Mouse (Mus musculus) spleen, adult 2 months (tissue): ENCODE measurements around the gene Zscan26. TPM values are rescaled to one million over a fixed set of nuclear protein-coding genes. Genes with fewer than 3 reads are reported as not detected.
A peak's percentile ranks its signal among the peaks of the same experiment; 100 is the strongest.
"Not testable (repeated sequence)": the region's sequence is repeated elsewhere in the genome, so short reads cannot be mapped to it uniquely, and the experiment has no call there.

Source experiments
- DNase-seq, 2 experiments: peaks; one replicate each; pipeline versions ENCODE4 v3.0.0 to v3.0.0-alpha.2; 2012 to 2021; ENCODE audit warnings: low spot score in 2 of 2, low read depth in 1 of 2
- H3K27ac ChIP-seq: fragments of 200-500 bp; 2 replicates; pipeline ENCODE4 v1.5.1; 2012; ENCODE audit warnings: low read length, inconsistent platforms; ENCODE audit not compliant: insufficient read depth
- H3K27me3 ChIP-seq: fragments of 200-500 bp; 2 replicates; pipeline ENCODE4 v1.6.1; 2012; ENCODE audit warnings: mild to moderate bottlenecking, moderate library complexity, low read length, inconsistent platforms; ENCODE audit not compliant: control insufficient read depth, insufficient read depth
- H3K36me3 ChIP-seq: fragments of 200-500 bp; 2 replicates; pipeline ENCODE4 v1.6.1; 2012; ENCODE audit warnings: mild to moderate bottlenecking, low read length, inconsistent platforms; ENCODE audit not compliant: control insufficient read depth, insufficient read depth
- H3K4me1 ChIP-seq: fragments of 200-500 bp; 2 replicates; pipeline ENCODE4 v1.6.1; 2011; ENCODE audit warnings: inconsistent platforms; ENCODE audit not compliant: control insufficient read depth, insufficient read depth, insufficient read length
- H3K4me3 ChIP-seq: fragments of 200-500 bp; 2 replicates; pipeline ENCODE4 v1.5.1; 2011; ENCODE audit warnings: mild to moderate bottlenecking, inconsistent platforms; ENCODE audit not compliant: insufficient read depth, insufficient read length; ENCODE audit errors: extremely low read depth
- CTCF ChIP-seq: fragments of 200-500 bp; IDR thresholded peaks from 2 replicates; pipeline ENCODE4 v1.5.1; 2011; ENCODE audit warnings: mild to moderate bottlenecking, inconsistent platforms; ENCODE audit not compliant: insufficient read depth, insufficient read length, insufficient replicate concordance; ENCODE audit errors: extremely low read depth
- POLR2A ChIP-seq: fragments of 200-500 bp; IDR thresholded peaks from 2 replicates; pipeline ENCODE4 v1.6.1; 2011; ENCODE audit warnings: low read depth, low read length, inconsistent platforms
- WGBS: fragments of 180-500 bp; shearing (Covaris S2); methylation state at CpG from one replicate; pipeline ENCODE4 v1.1.7; 2018; 5-methylcytosine and 5-hydroxymethylcytosine counted together
- polyA plus RNA-seq: library from polyadenylated mRNA; depleted of rRNA; stranded (reverse); fragments of >200 nt; gene quantifications from 2 replicates; pipeline ENCODE4 v1.2.3, GENCODE M21; 2012

Zscan26 gene
- polyA plus RNA-seq, 1 experiment = 8.5 TPM

DNA sequence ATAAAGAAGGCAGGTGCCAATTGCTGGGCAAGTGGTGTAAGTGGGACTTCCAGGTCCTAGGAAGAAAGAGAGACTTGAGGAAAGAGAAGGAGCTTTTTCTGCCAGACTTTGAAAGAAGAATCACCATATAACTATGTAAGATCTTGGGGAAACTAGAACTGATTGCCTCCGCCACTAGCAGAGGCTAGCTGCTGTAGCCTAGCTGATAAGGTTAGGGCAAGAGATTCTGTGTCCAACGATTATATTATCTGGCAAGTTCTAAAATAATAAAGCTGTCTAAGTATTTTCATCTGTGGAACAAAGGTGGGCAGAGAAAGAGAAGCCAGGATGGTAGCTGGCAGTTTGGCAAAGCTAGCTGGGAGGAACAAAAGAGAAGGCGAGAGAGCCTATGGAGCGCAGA, 18.9 kb upstream of the Zscan26 start:
- Histone ChIP-seq H3K27me3 (peaks cover 8% of the 10 kb centered on the region; the same call in 1 of the 2 replicates), H3K4me3 (no peak overlapping the region), H3K27ac (no peak overlapping the region), H3K4me1 (peaks cover 4% of the 10 kb centered on the region; the same call in 1 of the 2 replicates), H3K36me3 (no peaks in the 10 kb centered on the region)
- TF ChIP-seq POLR2A (no peak), CTCF (no peak)
- no peak for DNase-seq
- WGBS = 66% methylated on average over 4 of the region's 4 CpGs

DNA sequence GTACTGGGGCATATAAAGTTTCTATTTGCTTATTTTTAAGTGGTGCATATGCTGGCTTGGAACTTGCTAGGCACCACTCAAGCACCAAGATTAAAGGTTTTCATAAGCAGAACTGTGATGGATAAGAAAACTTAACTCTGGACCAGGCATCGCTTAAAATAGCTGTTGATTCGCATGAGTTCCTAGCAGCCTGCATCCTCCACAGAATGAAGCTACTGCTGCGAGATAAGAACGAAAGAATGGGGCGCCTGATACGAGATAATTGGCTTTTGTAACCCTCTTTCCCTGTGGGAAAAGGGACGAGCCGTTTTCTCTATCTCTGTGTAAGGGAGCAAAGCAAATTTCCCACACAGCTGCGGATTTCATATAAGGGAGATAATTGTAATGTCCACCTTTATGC, 15.6 kb upstream of the Zscan26 start:
- WGBS = 46% methylated on average over 9 of the region's 9 CpGs
- DNase-seq = no peak
- peaks cover 9% of the 10 kb centered on the region; the same call in 1 of the 2 replicates for H3K27me3 ChIP-seq

DNA sequence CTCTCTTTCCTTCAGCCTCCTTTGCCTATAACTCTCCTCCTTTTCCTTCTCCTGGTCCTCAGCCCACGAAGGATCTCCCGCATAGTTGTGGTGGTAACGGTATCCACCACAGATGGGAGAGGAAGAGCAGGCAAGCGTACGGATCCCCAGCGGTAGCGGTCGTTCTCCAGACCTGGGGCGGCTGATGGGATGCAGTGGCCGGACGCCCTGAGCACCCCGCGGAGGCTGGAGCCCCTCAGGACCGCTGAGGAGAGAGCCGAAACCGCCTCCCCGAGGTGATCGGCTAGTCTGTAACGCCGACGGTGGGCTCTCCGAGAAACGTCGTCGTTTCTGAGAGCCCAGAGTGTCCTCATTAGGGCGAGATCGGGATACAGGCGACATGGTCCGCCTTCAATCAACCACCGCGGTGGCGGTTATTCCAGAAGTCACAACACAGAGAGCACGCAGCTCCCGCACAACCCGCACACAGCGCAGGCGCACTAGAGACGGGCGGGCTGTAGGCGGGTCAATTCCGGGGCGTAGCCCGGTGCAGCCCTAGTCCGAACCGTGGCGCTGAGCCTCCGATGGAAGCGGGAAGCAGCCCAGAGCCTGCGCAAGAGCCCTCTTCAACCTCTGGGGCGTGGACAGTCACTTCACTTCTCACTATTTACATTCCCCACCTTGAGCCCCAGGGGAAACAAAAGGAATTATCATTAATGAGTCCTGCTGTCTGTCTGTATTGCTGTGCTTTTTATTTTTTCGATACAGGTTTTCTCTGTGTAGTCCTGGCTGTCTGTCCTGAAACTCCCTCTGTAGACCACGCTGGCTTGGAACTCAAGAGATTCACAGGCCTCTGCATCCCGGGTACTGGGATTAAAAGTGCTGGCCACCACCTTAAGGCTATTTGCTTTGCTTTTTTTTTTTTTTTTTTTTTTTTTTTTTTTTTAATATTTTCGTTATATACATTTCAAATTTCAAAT, 14.8 kb upstream of the Zscan26 start, which contains the start of gene Nkapl:
TSS of gene Nkapl (minus strand) at position 449 of the 959 bp plus-strand sequence.
- DNase-seq = peak; percentile 47 to 52
- Histone ChIP-seq H3K27me3 (peaks cover 9% of the 10 kb centered on the region; the same call in 1 of the 2 replicates), H3K4me1 (peaks cover 4% of the 10 kb centered on the region; the same call in 1 of the 2 replicates), H3K4me3 (peak within 1 kb of the TSS; percentile 76), H3K36me3 (no peaks in the 10 kb centered on the region), H3K27ac (no peak within 1 kb of the TSS)
- 2% methylated on average over 54 of the region's 54 CpGs for WGBS
- TF ChIP-seq CTCF (no peak), POLR2A (no peak)

More for the DNA sequence above, 15.6 kb upstream of the Zscan26 start:
- no peaks in the 10 kb centered on the region for H3K36me3 ChIP-seq
- H3K4me3 ChIP-seq = no peak overlapping the region
- peaks cover 4% of the 10 kb centered on the region; the same call in 1 of the 2 replicates for H3K4me1 ChIP-seq
- H3K27ac ChIP-seq = no peak overlapping the region
- no peak for TF ChIP-seq CTCF

DNA sequence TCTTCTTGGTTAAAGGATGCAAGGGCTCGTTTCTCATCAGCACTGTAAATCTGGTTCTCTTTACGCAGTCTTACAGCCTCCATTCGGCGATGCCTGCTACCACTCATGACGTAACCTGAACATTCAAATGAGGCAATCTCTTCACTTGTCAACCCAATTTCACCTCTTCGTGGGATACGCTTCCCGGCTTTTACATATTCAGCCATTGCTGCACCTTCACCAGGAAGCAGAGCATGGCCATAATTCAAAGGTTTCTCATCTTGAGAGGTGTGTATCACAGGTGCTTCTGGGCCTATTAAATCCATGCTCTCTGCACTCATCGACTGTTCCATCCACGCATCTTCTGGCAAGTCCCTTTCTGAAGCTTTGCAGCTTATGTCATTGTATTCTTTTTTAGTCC, 13.8 kb upstream of the Zscan26 start:
- Histone ChIP-seq H3K27me3 (peaks cover 9% of the 10 kb centered on the region; the same call in 1 of the 2 replicates), H3K4me3 (no peak overlapping the region), H3K36me3 (no peaks in the 10 kb centered on the region), H3K4me1 (peaks cover 4% of the 10 kb centered on the region; the same call in 1 of the 2 replicates), H3K27ac (no peak overlapping the region)
- TF ChIP-seq POLR2A (no peak), CTCF (no peak)
- no peak for DNase-seq
- 86% methylated on average over 10 of the region's 10 CpGs for WGBS

DNA sequence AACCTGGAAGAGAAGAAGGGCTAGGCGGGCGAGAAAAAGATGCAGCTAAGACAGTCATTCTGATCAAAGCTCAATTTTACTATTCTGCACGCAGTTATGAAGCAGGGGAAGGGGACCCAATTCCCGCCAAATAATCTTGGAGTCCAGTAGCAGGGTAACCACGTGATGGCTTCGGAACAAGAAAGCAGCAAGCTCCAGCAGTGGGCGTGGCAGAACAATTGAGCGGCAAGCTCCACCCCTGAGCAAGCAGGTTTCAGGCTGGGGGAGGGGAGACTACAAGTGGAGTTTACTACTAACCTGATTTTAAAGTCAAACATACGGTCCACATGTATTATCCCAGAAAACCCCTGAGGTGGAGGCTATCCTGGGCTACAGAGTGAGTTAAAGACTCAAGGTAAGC, 9.0 kb upstream of the Zscan26 start:
- not testable (repeated sequence) for H3K4me1 ChIP-seq, DNase-seq, H3K27ac ChIP-seq, H3K27me3 ChIP-seq, H3K4me3 ChIP-seq, H3K36me3 ChIP-seq
- WGBS = 72% methylated on average over 9 of the region's 9 CpGs

DNA sequence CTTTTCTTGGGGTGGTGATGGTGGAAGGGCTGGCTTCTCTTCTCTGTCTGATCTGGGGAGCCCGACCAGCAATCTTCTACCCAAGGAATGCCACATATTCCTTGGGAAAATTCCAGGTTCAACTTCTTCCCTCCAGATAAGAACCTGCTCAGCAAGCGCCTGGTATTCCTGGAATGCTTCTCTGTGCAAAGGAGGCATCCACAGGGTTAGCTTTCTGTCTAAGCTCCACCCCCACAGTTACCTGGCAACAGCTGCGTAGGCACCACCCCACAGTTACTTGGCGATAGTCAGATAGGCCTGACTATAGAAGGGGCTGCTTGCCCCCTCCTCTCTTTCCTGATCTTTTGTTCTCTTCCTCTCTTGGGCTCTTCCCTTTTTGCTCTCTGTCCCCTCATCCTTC, 2.8 kb upstream of the Zscan26 start:
- H3K4me3 ChIP-seq = no peak overlapping the region
- TF ChIP-seq POLR2A (no peak), CTCF (no peak)
- no peak overlapping the region for H3K27ac ChIP-seq
- 0 out of 2 replicates have a peak, but pooled peaks cover 2% of the 10 kb centered on the region for H3K4me1 ChIP-seq
- peaks cover 3% of the 10 kb centered on the region; the same call in 1 of the 2 replicates for H3K36me3 ChIP-seq
- WGBS = 66% methylated on average over 4 of the region's 4 CpGs
- no peaks in the 10 kb centered on the region for H3K27me3 ChIP-seq
- DNase-seq = no peak

DNA sequence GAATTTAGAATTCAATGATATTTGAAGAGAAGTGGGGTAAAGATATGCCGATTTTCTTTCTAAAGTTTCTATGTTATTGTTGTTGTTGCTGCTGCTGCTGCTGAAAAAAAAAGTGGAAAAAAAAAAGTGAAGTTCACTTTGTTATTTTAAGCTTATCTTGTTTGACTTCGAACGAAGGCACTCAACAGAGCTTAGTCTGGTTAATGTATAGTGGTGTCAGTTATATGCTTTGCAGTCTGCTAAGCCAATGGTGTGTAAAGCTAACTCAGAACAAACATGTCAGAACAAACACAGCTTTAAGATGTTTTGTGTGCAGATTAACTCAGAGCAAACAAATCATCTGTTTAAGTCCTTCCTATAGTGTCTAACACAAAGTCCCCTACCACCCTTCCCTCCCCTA, 603 bp upstream of the Zscan26 start:
- no peak for DNase-seq
- TF ChIP-seq POLR2A (no peak), CTCF (no peak)
- no peak overlapping the region for H3K4me3 ChIP-seq
- H3K4me1 ChIP-seq = 0 out of 2 replicates have a peak, but pooled peaks cover 2% of the 10 kb centered on the region
- H3K27ac ChIP-seq = no peak overlapping the region
- H3K36me3 ChIP-seq = peaks cover 6% of the 10 kb centered on the region
- WGBS = 74% methylated on average over 3 of the region's 3 CpGs
- no peaks in the 10 kb centered on the region for H3K27me3 ChIP-seq
